Mouse (Mus musculus): ENCODE measurements at regions not wholly inside any gene's neighbourhood (a gene's known extent, or its start where the extent isn't known, plus 50 kb on each side); places are given as distances from the start of the nearest gene placed in this dataset.

- Histone ChIP-seq H3K4me2 (replicated peaks) (no peak overlapping the region), H3K9ac (replicated peaks) (no peak overlapping the region), H3K4me3 (no peak overlapping the region), H3K27me3 (no peaks in the 10 kb centered on the region), H3K4me1 (peaks cover 49% of the 10 kb centered on the region), H3K9me3 (no peaks in the 10 kb centered on the region), H3K36me3 (no peaks in the 10 kb centered on the region), H3K27ac (replicated peaks) (0 out of 2 replicates have a peak overlapping the region, but pooled peaks have one; percentile 26)
- ATAC-seq (replicated peaks), result no peak
- 17% methylated on average over 10 of the region's 14 CpGs for WGBS
Measured at GRCm38 (mm10) chr5:112136646-112137045, 115.7 kb downstream of the Cryba4 start.

DNA sequence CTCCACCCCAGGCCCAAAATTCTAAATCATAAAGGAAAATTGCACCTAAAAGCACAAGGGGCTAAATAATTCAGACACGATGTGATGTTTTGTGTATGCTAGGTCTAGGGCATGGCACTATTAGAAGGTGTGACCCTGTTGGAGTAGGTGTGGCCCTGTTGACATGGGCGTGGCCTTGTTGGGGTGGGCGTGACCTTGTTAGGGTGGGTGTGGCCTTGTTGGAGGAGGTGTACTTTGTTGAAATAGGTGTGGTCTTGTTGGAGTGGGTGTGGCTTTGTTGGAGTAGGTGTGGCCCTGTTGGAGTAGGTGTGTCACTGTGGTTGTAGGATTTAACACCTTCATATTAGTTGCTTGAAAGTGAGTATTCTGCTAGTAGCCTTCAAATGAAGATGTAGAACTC, 114.1 kb downstream of the Cryba4 start:
- Histone ChIP-seq H3K4me2 (replicated peaks) (no peak overlapping the region), H3K27me3 (no peaks in the 10 kb centered on the region), H3K4me3 (no peak overlapping the region), H3K27ac (replicated peaks) (no peak overlapping the region), H3K36me3 (no peaks in the 10 kb centered on the region), H3K4me1 (peaks cover 33% of the 10 kb centered on the region), H3K9me3 (no peaks in the 10 kb centered on the region), H3K9ac (replicated peaks) (no peak overlapping the region)
- no peak for ATAC-seq (replicated peaks)
- WGBS, result 93% methylated on average over 3 of the region's 3 CpGs

- no peak for ATAC-seq (replicated peaks)
- no peaks in the 10 kb centered on the region for H3K36me3 ChIP-seq
- no peak overlapping the region for H3K27ac ChIP-seq (replicated peaks)
- 0 out of 2 replicates have a peak, but pooled peaks cover 8% of the 10 kb centered on the region for H3K4me1 ChIP-seq
- 79% methylated on average over 3 of the region's 3 CpGs for WGBS
- no peak overlapping the region for H3K4me2 ChIP-seq (replicated peaks)
- H3K9ac ChIP-seq (replicated peaks), result no peak overlapping the region
- no peaks in the 10 kb centered on the region for H3K27me3 ChIP-seq
- no peak overlapping the region for H3K4me3 ChIP-seq
- no peaks in the 10 kb centered on the region for H3K9me3 ChIP-seq
Measured at GRCm38 (mm10) chr5:112142731-112143130, 109.6 kb downstream of the Cryba4 start.

DNA sequence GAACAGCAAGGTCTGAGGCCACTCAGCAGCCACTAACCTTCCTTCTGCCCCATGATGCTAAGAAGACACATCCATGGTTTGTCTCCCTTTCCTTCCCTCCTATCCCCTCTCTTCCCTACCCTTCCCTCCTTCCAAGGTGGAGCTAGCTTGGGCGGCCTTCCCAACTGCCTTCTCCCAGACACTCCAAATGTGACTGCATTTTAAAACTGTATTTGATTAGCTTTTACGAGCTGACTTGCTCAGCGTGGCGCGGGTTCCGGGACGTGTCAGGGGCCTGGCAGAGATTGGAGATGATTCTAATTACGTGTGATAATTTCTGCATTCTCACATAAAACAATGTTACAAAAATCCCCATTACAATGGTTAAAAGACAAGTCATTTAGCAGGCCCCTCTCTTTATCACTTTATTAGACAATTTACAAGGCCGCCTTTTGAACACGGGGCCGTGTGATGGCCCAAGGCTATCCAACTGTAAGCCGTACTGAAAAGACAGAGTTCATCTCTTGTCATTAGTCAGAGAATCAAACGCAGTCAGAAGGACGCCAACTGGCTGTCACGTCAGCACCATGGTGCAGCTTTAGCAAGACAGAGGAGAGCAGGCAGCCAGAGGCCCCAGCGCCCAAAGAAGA, 108.2 kb downstream of the Cryba4 start:
- Histone ChIP-seq H3K9ac (replicated peaks) (no peak overlapping the region), H3K4me2 (replicated peaks) (no peak overlapping the region), H3K27me3 (no peaks in the 10 kb centered on the region), H3K36me3 (no peaks in the 10 kb centered on the region), H3K4me1 (0 out of 2 replicates have a peak, but pooled peaks cover 8% of the 10 kb centered on the region), H3K27ac (replicated peaks) (peak overlapping the region; percentile 63), H3K4me3 (no peak overlapping the region), H3K9me3 (no peaks in the 10 kb centered on the region)
- ATAC-seq (replicated peaks), result peak; percentile 46; the same call in 1 of the 2 replicates
- 48% methylated on average over 16 of the region's 16 CpGs for WGBS

DNA sequence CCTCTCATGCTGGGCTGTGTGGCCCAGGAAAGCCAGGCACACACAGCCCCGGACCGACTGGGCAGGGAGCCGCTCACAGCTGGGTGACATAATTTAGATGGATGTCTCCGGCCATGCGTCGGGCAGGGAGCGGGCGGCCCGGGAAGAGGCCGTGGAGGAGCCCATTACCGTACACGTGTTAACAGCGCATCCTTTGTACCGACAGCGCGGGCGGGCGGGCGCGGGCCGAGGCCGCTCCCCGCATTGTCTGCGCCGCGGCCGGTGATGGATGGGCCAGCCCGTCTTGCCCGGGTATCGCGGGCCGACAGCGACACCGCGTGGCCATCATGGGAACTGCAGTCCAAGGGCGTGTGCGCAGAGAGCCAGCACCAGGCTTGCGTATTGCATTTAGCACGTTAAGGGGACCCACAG, 98.6 kb downstream of the Cryba4 start:
- peaks cover 5% of the 10 kb centered on the region; the same call in 1 of the 2 replicates for H3K27me3 ChIP-seq
- peak overlapping the region; percentile 77 for H3K27ac ChIP-seq (replicated peaks)
- H3K9ac ChIP-seq (replicated peaks), result peak overlapping the region; percentile 58
- H3K4me2 ChIP-seq (replicated peaks), result peak overlapping the region; percentile 68
- peak; percentile 91 for ATAC-seq (replicated peaks)
- no peaks in the 10 kb centered on the region for H3K36me3 ChIP-seq
- peak overlapping the region; percentile 39 for H3K4me3 ChIP-seq
- under 1% methylated on average over 39 of the region's 39 CpGs for WGBS
- no peaks in the 10 kb centered on the region for H3K9me3 ChIP-seq
- peaks cover 8% of the 10 kb centered on the region; the same call in 1 of the 2 replicates for H3K4me1 ChIP-seq

GRCm38 (mm10) chr5:112154650-112155049, 97.7 kb downstream of the Cryba4 start:
- Histone ChIP-seq H3K9ac (replicated peaks) (no peak overlapping the region), H3K9me3 (no peaks in the 10 kb centered on the region), H3K36me3 (no peaks in the 10 kb centered on the region), H3K4me3 (no peak overlapping the region), H3K4me1 (peaks cover 8% of the 10 kb centered on the region; the same call in 1 of the 2 replicates), H3K27ac (replicated peaks) (no peak overlapping the region), H3K4me2 (replicated peaks) (no peak overlapping the region), H3K27me3 (peaks cover 5% of the 10 kb centered on the region; the same call in 1 of the 2 replicates)
- 71% methylated on average over 4 of the region's 4 CpGs for WGBS
- ATAC-seq (replicated peaks), result no peak

- Histone ChIP-seq H3K27ac (replicated peaks) (no peak overlapping the region), H3K4me3 (no peak overlapping the region), H3K27me3 (peaks cover 5% of the 10 kb centered on the region; the same call in 1 of the 2 replicates), H3K9ac (replicated peaks) (no peak overlapping the region), H3K9me3 (no peaks in the 10 kb centered on the region), H3K36me3 (no peaks in the 10 kb centered on the region), H3K4me2 (replicated peaks) (no peak overlapping the region), H3K4me1 (peaks cover 8% of the 10 kb centered on the region; the same call in 1 of the 2 replicates)
- no peak for ATAC-seq (replicated peaks)
- WGBS, result 74% methylated on average over 6 of the region's 6 CpGs
Measured at GRCm38 (mm10) chr5:112155051-112155450, 97.3 kb downstream of the Cryba4 start.

DNA sequence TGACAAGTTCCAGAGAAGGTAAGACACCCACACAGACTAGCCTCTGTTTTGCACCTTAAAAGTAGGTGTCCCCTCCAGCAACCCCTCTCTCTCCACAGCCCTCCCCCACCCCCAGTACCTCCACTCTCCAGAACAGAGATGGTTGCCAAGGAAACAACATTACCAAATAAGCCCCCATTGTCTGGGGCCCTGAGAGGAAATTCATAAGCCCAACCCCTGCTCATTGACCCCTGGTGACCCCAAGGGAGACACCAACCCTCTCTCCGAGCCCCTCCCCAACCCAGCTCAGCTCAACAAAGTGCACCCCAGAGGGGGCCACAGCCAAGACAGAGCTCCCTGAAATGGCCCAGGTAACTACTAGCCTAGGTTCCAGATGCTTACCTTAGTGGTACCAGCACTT, 96.3 kb downstream of the Cryba4 start:
- H3K27me3 ChIP-seq, result peaks cover 5% of the 10 kb centered on the region; the same call in 1 of the 2 replicates
- no peak overlapping the region for H3K4me2 ChIP-seq (replicated peaks)
- 13% methylated on average over 1 of the region's 1 CpGs for WGBS
- no peaks in the 10 kb centered on the region for H3K9me3 ChIP-seq
- H3K36me3 ChIP-seq, result no peaks in the 10 kb centered on the region
- no peak overlapping the region for H3K4me3 ChIP-seq
- H3K27ac ChIP-seq (replicated peaks), result no peak overlapping the region
- ATAC-seq (replicated peaks), result no peak
- no peak overlapping the region for H3K9ac ChIP-seq (replicated peaks)
- H3K4me1 ChIP-seq, result peaks cover 8% of the 10 kb centered on the region; the same call in 1 of the 2 replicates

GRCm38 (mm10) chr5:112166410-112167175, 85.7 kb downstream of the Cryba4 start:
- Histone ChIP-seq H3K27me3 (no peaks in the 10 kb centered on the region), H3K9me3 (no peaks in the 10 kb centered on the region), H3K36me3 (no peaks in the 10 kb centered on the region), H3K4me2 (replicated peaks) (no peak overlapping the region), H3K9ac (replicated peaks) (no peak overlapping the region), H3K4me1 (peaks cover 14% of the 10 kb centered on the region), H3K27ac (replicated peaks) (peak overlapping the region; percentile 32; the same call in 1 of the 2 replicates), H3K4me3 (no peak overlapping the region)
- no peak for ATAC-seq (replicated peaks)
- 12% methylated on average over 11 of the region's 11 CpGs for WGBS

GRCm38 (mm10) chr5:112167790-112168189, 84.5 kb downstream of the Cryba4 start:
- Histone ChIP-seq H3K4me1 (peaks cover 12% of the 10 kb centered on the region), H3K4me3 (no peak overlapping the region), H3K36me3 (no peaks in the 10 kb centered on the region), H3K27me3 (no peaks in the 10 kb centered on the region), H3K9me3 (no peaks in the 10 kb centered on the region), H3K27ac (replicated peaks) (no peak overlapping the region), H3K9ac (replicated peaks) (no peak overlapping the region), H3K4me2 (replicated peaks) (no peak overlapping the region)
- 43% methylated on average over 10 of the region's 10 CpGs for WGBS
- no peak for ATAC-seq (replicated peaks)

GRCm38 (mm10) chr5:112171325-112171724, 81.0 kb downstream of the Cryba4 start:
- Histone ChIP-seq H3K27ac (replicated peaks) (no peak overlapping the region), H3K4me1 (peaks cover 11% of the 10 kb centered on the region), H3K4me3 (no peak overlapping the region), H3K9me3 (no peaks in the 10 kb centered on the region), H3K36me3 (no peaks in the 10 kb centered on the region), H3K9ac (replicated peaks) (no peak overlapping the region), H3K4me2 (replicated peaks) (no peak overlapping the region), H3K27me3 (no peaks in the 10 kb centered on the region)
- no peak for ATAC-seq (replicated peaks)
- 85% methylated on average over 2 of the region's 2 CpGs for WGBS
